Mouse (Mus musculus) testis, adult 2 months (tissue): ENCODE measurements around the gene Kank1. TPM values are rescaled to one million over a fixed set of nuclear protein-coding genes. Genes with fewer than 3 reads are reported as not detected.
A peak's percentile ranks its signal among the peaks of the same experiment; 100 is the strongest.

Experiments used
- H3K27ac ChIP-seq: fragments of 200-500 bp; 2 replicates; pipeline ENCODE4 v1.5.1; 2012; ENCODE audit warnings: low read depth, low read length; ENCODE audit not compliant: control insufficient read depth, insufficient read depth
- H3K27me3 ChIP-seq: fragments of 200-500 bp; 2 replicates; pipeline ENCODE4 v1.6.1; 2012; ENCODE audit warnings: mild to moderate bottlenecking, low read length, moderate library complexity; ENCODE audit not compliant: control insufficient read depth, insufficient read depth
- H3K36me3 ChIP-seq: fragments of 200-500 bp; 2 replicates; pipeline ENCODE4 v1.6.1; 2012; ENCODE audit warnings: mild to moderate bottlenecking, low read length; ENCODE audit not compliant: control insufficient read depth, insufficient read depth
- H3K4me1 ChIP-seq: fragments of 200-500 bp; 2 replicates; pipeline ENCODE4 v1.6.1; 2012; ENCODE audit warnings: low read length; ENCODE audit not compliant: control insufficient read depth, insufficient read depth
- H3K4me3 ChIP-seq: fragments of 200-500 bp; 2 replicates; pipeline ENCODE4 v1.5.1; 2012; ENCODE audit warnings: low read depth, mild to moderate bottlenecking, low read length, moderate library complexity, mixed read lengths; ENCODE audit not compliant: control insufficient read depth
- CTCF ChIP-seq: fragments of 200-500 bp; IDR thresholded peaks from 2 replicates; pipeline ENCODE4 v1.5.1; 2012; ENCODE audit warnings: low read depth, mild to moderate bottlenecking, inconsistent platforms, low read length, moderate library complexity; ENCODE audit not compliant: control insufficient read depth, insufficient read depth, insufficient replicate concordance
- POLR2A ChIP-seq: fragments of 200-500 bp; IDR thresholded peaks from 2 replicates; pipeline ENCODE4 v1.6.1; 2012; ENCODE audit warnings: low read depth, mild to moderate bottlenecking, inconsistent platforms, low read length, moderate library complexity; ENCODE audit not compliant: control insufficient read depth
- polyA plus RNA-seq: library from polyadenylated mRNA; depleted of rRNA; stranded (reverse); fragments of >200 nt; gene quantifications from 2 replicates; pipeline ENCODE4 v1.2.3, GENCODE M21; 2012

The Kank1 gene
- polyA plus RNA-seq, 1 experiment = 11.0 TPM

GRCm38 (mm10) chr19:25253628-25254027, 16.9 kb downstream of the Kank1 start:
- TF ChIP-seq CTCF (no peak), POLR2A (no peak)
- H3K36me3 ChIP-seq = no peaks in the 10 kb centered on the region
- H3K27me3 ChIP-seq = no peaks in the 10 kb centered on the region
- no peak overlapping the region for H3K27ac ChIP-seq
- no peak overlapping the region for H3K4me3 ChIP-seq
- H3K4me1 ChIP-seq = 0 out of 2 replicates have a peak, but pooled peaks cover 2% of the 10 kb centered on the region

DNA sequence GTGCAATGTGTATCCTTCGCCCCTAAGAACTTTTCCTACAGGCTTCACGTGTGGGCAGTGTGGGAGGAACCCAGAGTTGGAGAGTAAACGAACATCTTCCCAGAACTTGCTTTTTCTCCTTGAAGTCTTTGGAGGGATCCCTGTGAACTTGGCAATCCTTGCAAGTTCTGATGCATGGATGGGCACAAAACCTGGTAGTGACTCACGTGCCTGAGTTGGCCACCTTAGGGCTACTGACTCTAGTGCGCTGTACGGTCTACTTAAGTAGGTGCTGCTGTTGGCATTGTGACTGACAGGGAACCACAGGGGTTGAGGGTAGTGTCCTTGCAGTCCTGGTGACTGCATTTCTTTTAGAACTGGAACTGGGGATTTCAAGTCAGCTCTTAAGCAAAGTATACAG, 21.5 kb downstream of the Kank1 start:
- H3K27me3 ChIP-seq = no peaks in the 10 kb centered on the region
- no peaks in the 10 kb centered on the region for H3K4me1 ChIP-seq
- TF ChIP-seq POLR2A (no peak), CTCF (no peak)
- H3K4me3 ChIP-seq = no peak overlapping the region
- H3K36me3 ChIP-seq = no peaks in the 10 kb centered on the region
- H3K27ac ChIP-seq = no peak overlapping the region

DNA sequence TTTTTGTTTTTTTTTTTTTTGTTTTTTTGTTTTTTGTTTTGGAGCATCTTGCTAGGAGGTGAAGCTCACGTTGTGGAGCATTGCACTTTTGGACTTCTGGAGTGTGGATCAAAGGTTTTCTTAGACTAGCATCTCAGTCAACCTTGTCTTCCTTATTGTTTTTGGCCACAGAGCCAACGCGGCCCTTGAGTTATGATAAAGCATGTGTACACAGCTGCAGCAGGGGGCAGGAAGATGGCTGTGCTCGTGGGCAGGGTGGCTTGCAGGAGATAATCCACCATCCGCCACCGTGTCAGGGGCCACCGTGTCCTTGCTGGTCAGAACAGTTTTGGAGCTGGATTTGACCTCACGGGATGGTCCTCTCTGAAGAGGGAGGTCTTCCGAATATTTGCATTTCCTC, 29.4 kb downstream of the Kank1 start:
- Histone ChIP-seq H3K36me3 (no peaks in the 10 kb centered on the region), H3K27me3 (no peaks in the 10 kb centered on the region), H3K4me3 (no peak overlapping the region), H3K27ac (peak overlapping the region; percentile 9), H3K4me1 (no peaks in the 10 kb centered on the region)
- no peak for TF ChIP-seq POLR2A

DNA sequence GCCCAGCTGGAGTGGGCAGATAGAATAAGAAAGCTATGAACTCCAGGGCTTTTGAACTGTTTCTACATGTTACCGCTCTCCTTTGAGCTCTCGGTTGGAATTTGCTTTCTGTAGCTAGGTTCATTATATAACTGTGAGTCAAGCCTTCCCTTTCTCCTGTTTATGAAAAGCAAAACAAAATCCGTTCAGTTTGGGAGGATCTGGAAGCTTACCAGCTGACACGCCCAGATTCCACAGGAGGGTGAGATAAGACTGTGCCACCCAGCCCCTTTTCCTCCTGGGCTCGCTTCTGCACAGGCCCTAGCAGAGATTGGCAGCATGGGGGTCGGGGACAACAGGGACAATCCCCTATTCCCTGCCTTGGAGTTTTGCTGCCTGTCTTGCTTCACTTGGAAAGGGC, 30.5 kb downstream of the Kank1 start:
- no peaks in the 10 kb centered on the region for H3K4me1 ChIP-seq
- H3K27ac ChIP-seq = peak overlapping the region; percentile 46; the same call in 1 of the 2 replicates
- H3K4me3 ChIP-seq = no peak overlapping the region
- no peaks in the 10 kb centered on the region for H3K27me3 ChIP-seq
- no peak for TF ChIP-seq POLR2A
- TF ChIP-seq CTCF = no peak
- no peaks in the 10 kb centered on the region for H3K36me3 ChIP-seq

DNA sequence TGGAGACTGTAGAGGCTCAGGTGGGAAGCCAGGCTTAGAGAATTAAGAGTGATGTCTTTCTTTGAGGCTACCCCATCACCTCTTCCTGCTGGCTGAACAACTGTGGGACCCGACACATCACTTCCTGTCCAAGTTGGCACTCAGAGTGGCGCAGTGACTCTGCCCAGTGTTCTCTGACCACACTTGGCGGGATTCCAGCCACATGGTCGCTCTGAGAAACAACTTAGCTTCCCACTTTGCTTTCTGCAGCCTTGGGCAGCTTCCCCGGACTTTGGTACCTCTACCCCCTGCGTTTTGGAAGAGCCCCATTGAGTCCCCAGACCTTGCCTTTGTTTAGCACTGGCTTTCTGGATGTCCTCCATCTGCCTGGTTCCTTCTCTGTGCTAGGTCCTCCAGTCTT, 31.8 kb downstream of the Kank1 start:
- H3K27ac ChIP-seq = no peak overlapping the region
- H3K4me1 ChIP-seq = no peaks in the 10 kb centered on the region; the same call in 1 of the 2 replicates
- H3K36me3 ChIP-seq = no peaks in the 10 kb centered on the region
- no peak overlapping the region for H3K4me3 ChIP-seq
- TF ChIP-seq CTCF (no peak), POLR2A (no peak)
- H3K27me3 ChIP-seq = no peaks in the 10 kb centered on the region

DNA sequence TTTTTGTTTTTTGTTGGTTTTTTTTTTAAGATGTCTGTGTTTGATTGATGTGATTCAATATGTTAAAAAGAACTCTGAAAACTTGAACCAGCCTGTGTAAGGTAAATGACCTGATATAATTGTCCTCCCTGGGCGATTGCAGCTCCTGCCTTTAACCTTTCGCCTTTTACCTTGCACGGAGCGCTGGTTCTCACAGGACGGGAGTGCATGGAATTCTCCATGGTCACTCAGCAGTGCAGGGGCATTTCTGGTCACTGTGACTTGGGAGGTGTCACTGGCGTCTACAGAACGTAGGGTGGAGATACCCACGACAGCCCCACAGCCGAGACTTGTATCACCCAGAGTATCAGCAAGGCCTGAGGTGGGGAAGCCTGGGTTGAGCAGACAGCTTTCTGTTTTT, 34.8 kb downstream of the Kank1 start:
- Histone ChIP-seq H3K4me3 (no peak overlapping the region), H3K4me1 (no peaks in the 10 kb centered on the region; the same call in 1 of the 2 replicates), H3K27ac (no peak overlapping the region), H3K36me3 (no peaks in the 10 kb centered on the region), H3K27me3 (no peaks in the 10 kb centered on the region)
- TF ChIP-seq POLR2A (no peak), CTCF (no peak)

DNA sequence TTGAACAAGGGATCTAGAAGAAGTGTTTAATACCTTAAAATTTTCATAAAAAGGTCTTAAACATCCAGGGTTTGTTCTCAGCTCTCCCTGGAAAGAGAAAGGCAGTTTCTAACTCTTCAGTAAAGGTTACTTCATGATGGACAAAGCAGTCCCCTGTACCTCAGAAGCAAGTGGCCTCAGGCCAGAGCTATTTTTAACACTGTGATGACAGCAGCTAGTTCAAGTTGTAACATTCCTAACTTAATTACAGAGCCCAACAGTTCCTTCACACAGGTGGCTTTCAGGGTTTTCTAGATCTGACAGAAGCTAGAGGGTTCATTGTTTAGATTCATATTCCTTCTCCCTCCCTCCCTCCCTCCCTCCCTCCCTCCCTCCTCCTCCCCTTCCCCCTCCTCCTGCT, 36.4 kb downstream of the Kank1 start:
- TF ChIP-seq CTCF (no peak), POLR2A (no peak)
- no peak overlapping the region for H3K27ac ChIP-seq
- H3K4me3 ChIP-seq = no peak overlapping the region
- H3K27me3 ChIP-seq = no peaks in the 10 kb centered on the region
- H3K36me3 ChIP-seq = no peaks in the 10 kb centered on the region
- H3K4me1 ChIP-seq = no peaks in the 10 kb centered on the region; the same call in none of the 2 replicates
